Mouse (Mus musculus) hematopoietic stem cell, adult 5-6 weeks (primary cell): ENCODE results near the gene Snx32. TPM values are rescaled to one million over a fixed set of nuclear protein-coding genes. Genes with fewer than 3 reads are reported as not detected.
A peak's percentile ranks its signal among the peaks of the same experiment; 100 is the strongest.

Experiments used
- ATAC-seq, 2 experiments: fragments of 125-278 bp in 1 of 2; replicated peaks in 1 of 2; 2 replicates each; pipeline ENCODE4 v1.8.0; 2016 to 2017; ENCODE audit warnings: inconsistent platforms in 2 of 2, mild to moderate bottlenecking in 2 of 2, moderate number of reproducible peaks in 2 of 2, low read depth in 1 of 2, moderate TSS enrichment in 1 of 2; ENCODE audit not compliant: low FRiP score in 2 of 2, poor library complexity in 2 of 2, severe bottlenecking in 2 of 2, insufficient read depth in 1 of 2, low TSS enrichment in 1 of 2
- total RNA-seq: library from RNA; stranded (forward); fragments of 172-1452, 232-1000 nt; gene quantifications from 2 replicates; pipeline ENCODE4 v1.2.3, GENCODE M21; 2017

Snx32 gene
- total RNA-seq, 1 experiment from 2014 or later, result 3.2 TPM

DNA sequence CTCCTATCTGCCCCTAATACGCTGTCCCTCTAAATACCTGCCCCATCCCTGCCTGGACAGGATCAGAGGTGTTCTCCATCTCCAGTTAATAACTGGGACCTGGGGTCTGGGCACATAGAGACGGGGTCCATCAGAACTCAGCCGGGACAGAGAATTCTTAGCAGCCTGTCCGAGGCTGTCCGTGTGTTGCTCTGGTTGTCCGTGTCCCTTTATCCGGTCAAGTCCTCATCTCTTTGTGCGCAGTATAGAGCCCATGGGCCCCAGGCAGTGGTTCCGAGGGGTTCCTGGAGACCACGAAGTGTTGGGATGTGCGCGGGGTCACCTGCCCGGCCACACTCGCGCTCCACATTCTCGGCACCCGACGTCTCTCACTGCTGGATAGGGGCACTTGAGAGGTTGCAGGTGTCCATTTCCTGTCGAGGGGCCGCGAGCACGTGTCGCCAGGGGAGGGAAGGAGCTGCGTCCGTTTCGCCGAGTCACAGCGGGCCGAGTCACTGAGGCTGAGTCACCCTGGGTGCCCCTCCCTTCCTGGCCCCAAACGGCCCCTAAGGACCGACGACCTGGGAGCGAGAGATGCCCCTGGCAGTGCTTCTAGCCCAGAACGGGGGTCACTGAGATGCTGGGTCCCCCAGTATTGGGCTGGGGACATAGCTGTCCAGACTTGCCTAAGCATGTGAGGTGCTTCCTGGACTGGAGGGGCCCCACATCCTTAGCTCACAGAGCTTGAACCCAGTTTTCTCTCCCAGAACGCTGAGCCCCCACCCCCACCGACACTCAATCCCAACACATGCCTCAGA, 61.8 kb downstream of the Snx32 start:
- ATAC-seq, result peak; percentile 38 to 63; a peak in 2 of 4 replicates

DNA sequence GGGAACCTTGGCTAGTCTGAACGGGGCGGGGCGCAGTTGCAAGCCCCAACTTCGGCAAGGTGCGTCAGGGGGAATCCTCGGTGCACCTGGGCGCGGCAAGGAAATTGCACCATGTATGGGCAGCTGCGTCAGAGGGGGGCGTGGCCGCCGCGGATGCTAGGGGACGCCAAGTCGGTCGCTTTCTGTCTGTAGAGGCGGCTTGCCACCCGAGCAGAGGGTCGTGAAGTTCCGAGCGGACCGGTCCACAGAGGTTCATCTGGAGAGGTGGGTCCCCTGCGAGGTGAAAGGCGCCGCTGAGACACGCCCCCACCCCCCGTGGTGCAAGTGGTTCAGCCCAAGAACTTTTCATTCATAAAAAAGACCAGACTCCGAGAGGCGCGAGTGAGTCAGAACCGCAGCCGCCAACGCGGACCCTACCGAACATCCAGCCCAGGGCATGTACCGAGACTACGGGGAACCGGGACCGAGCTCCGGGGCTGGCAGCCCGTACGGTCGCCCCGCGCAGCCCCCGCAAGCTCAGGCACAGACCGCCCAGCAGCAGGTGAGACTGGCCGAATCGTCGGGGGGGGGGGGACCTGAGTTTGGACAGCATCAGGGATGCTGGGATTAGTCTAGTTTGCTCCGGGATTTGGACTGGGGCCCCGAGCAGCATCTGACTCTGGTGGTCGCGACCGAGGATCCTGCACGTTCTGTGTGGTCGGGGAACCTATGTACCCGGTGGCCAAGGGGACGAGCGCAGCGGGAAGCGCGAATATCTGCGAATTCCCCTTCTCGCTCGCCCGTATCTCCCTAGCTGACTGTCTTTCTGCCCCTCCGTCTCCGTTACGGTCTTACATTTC, 62.6 kb downstream of the Snx32 start, which contains the start of gene Fosl1:
TSS of gene Fosl1 (plus strand) at position 33 of the 839 bp plus-strand sequence.
- peak; percentile 79 to 82 for ATAC-seq

DNA sequence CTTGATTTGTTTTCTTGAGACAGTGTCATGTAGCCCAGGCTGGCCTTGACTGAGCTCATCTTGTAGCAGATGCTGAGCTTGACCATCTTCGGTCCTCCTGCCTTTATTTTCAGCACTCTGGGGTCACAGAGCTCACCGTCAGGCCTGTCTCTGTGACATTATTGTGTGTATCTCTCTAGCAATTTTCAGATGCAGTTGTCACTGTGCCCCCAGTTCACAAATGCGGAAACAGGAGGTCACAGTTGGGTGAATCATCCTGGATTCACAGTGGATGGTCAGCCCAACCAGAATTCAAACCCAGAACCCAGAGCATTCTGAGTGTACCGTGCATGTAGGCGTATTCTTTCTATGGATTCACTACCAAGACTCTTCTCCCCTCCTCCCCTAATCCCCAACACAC, 64.6 kb downstream of the Snx32 start:
- ATAC-seq, result no peak

DNA sequence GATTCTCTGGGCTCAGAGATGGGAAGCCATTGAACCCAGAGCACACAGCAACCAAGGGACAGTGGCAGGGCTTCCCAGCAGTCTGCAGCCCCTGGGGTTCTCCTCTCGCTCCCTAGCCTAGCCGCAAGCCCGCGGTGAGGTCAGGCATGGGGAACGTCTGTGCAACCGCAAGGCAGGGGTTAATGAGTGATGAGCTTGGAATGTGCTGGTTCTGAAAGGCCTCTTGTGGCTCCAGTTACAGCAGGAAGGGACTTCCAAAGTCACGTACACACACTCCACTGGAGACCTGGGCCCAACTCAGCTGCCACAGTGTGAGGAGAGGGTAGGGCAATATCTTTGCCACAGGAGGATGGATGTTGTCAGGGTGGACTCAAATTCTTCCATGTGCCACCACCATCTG, 65.4 kb downstream of the Snx32 start:
- ATAC-seq, result no peak

DNA sequence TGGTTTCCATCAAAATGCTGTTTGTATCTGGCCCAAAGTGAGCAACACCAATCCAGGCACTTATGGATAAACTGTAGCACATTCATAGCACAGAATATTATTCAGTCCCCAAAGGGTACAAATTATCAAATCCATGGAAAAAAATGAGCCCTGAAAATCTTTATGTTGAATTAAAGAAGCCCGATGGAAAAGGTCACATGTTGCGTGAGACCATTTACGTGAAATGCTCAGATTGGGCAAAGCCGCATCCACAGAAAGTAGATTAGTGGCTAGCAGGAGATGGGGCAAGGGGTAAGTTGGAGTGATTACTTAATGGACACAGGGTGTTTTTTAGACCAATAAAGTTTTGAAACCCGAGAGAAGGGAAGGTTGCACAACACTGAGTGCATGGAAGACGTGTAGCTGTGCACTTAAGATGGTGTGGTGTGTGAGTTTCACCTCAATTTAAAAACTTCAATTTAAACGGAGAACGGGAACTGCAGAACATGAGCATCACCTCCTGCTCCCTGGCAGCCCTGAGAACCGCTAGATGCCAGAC, 65.9 kb downstream of the Snx32 start:
- peak in 1 of 2 experiments; percentile 11; a peak in 1 of 4 replicates for ATAC-seq

Other genes starting within 250 kb of the Snx32 start
- gene Pacs1, start 237.4 kb downstream of the Snx32 start, total RNA-seq, result 17.3 and 23.4 TPM in 2 replicates
- gene Sf3b2, start 215.1 kb downstream of the Snx32 start, total RNA-seq, result 262 and 325 TPM in 2 replicates
- not detected in 2 replicates for gene Gal3st3, start 212.2 kb downstream of the Snx32 start, total RNA-seq
- not detected in 2 replicates for gene Catsper1, start 174.8 kb downstream of the Snx32 start, total RNA-seq
- gene Cst6, start 161.0 kb downstream of the Snx32 start, total RNA-seq, result 0.45 TPM in 1 of 2 replicates, not detected in the other
- gene Eif1ad, start 143.8 kb downstream of the Snx32 start, total RNA-seq, result 38.1 and 49.7 TPM in 2 replicates
- gene Banf1, start 143.4 kb downstream of the Snx32 start, total RNA-seq, result 43.0 and 51.5 TPM in 2 replicates
- gene Sart1, start 121.8 kb downstream of the Snx32 start, total RNA-seq, result 75.2 and 88.4 TPM in 2 replicates
- 0.30 TPM in 1 of 2 replicates, not detected in the other for gene Tsga10ip, start 108.0 kb downstream of the Snx32 start, total RNA-seq
- gene Drap1, start 85.6 kb downstream of the Snx32 start, total RNA-seq, result 107 and 122 TPM in 2 replicates
- gene AI837181, start 85.4 kb downstream of the Snx32 start, total RNA-seq, result 14.3 and 15.6 TPM in 2 replicates
- gene Fosl1, start 63.0 kb downstream of the Snx32 start, total RNA-seq, result 1.3 and 4.2 TPM in 2 replicates
- 2.3 and 4.1 TPM in 2 replicates for gene Ccdc85b, start 52.6 kb downstream of the Snx32 start, total RNA-seq
- gene Fibp, start 49.9 kb downstream of the Snx32 start, total RNA-seq, result 128 and 159 TPM in 2 replicates
- 8.1 and 20.7 TPM in 2 replicates for gene Ctsw, start 42.0 kb downstream of the Snx32 start, total RNA-seq
- 1.2 TPM in 1 of 2 replicates, not detected in the other for gene Efemp2, start 36.6 kb downstream of the Snx32 start, total RNA-seq
- 7.9 and 12.0 TPM in 2 replicates for gene Mus81, start 22.1 kb downstream of the Snx32 start, total RNA-seq
- gene Cfl1, start 20.1 kb downstream of the Snx32 start, total RNA-seq, result 878 and 953 TPM in 2 replicates
- 0.69 and 2.8 TPM in 2 replicates for gene 1700020D05Rik, start 6.8 kb downstream of the Snx32 start, total RNA-seq
- gene Ovol1, start 50.1 kb upstream of the Snx32 start, total RNA-seq, result not detected in 2 replicates
- 6.5 and 6.8 TPM in 2 replicates for gene Ap5b1, start 57.5 kb upstream of the Snx32 start, total RNA-seq
- gene Rnaseh2c, start 91.3 kb upstream of the Snx32 start, total RNA-seq, result 47.9 and 73.0 TPM in 2 replicates
- 67.9 and 88.5 TPM in 2 replicates for gene Kat5, start 99.7 kb upstream of the Snx32 start, total RNA-seq
- 44.7 and 74.6 TPM in 2 replicates for gene Rela, start 126.9 kb upstream of the Snx32 start, total RNA-seq
- 33.0 and 33.8 TPM in 2 replicates for gene Sipa1, start 153.2 kb upstream of the Snx32 start, total RNA-seq
- gene Map3k11, start 178.2 kb upstream of the Snx32 start, total RNA-seq, result 23.9 and 34.3 TPM in 2 replicates
- gene Pcnx3, start 178.4 kb upstream of the Snx32 start, total RNA-seq, result 21.0 and 21.2 TPM in 2 replicates
- gene Kcnk7, start 193.8 kb upstream of the Snx32 start, total RNA-seq, result 0.75 TPM in 1 of 2 replicates, not detected in the other
- gene Ehbp1l1, start 215.8 kb upstream of the Snx32 start, total RNA-seq, result 29.5 and 51.2 TPM in 2 replicates
- 22.8 and 27.0 TPM in 2 replicates for gene Fam89b, start 219.1 kb upstream of the Snx32 start, total RNA-seq
- gene Ltbp3, start 230.4 kb upstream of the Snx32 start, total RNA-seq, result 23.5 and 46.0 TPM in 2 replicates